In genomic region chr14:77886941-77887340, GRCm38 (mm10) we compare ENCODE assay signal across 13 mouse cellular contexts.
"Had no signal": no experiment of that assay in that cellular context is flagged by ENCODE, and none has a peak within 500 bp of the region (broad histone marks: within the 10 kb centered on the region; RNA-seq: fewer than 3 reads in every experiment).

No protein-coding gene starts in this region.

- DNase-seq: lung, adult 18-20 months; lung, postnatal 10 days; lung, postnatal 4 days; midbrain, embryonic 14.5 days; right cerebral cortex, postnatal 14 days; thymus, adult 18-20 months; thymus, postnatal 14 days; thymus, postnatal 36 days had no signal

- H3K4me3 ChIP-seq: megakaryocyte, embryonic 14.5 days; midbrain, embryonic 12.5 days; neural tube, embryonic 12.5 days had no signal

- H3K9ac ChIP-seq: liver, embryonic 14.5 days; lung, embryonic 14.5 days; midbrain, embryonic 12.5 days; neural tube, embryonic 12.5 days had no signal

- H3K4me2 ChIP-seq: lung, embryonic 14.5 days; midbrain, embryonic 12.5 days; neural tube, embryonic 12.5 days had no signal

- H3K4me1 ChIP-seq: midbrain, embryonic 12.5 days; neural tube, embryonic 12.5 days had no signal

- H3K9me3 ChIP-seq: midbrain, embryonic 12.5 days; neural tube, embryonic 12.5 days had no signal

- H3K27ac ChIP-seq: liver, embryonic 14.5 days; midbrain, embryonic 12.5 days; neural tube, embryonic 12.5 days had no signal

- H3K27me3 ChIP-seq: megakaryocyte, embryonic 14.5 days; midbrain, embryonic 12.5 days; neural tube, embryonic 12.5 days had no signal

- H3K36me3 ChIP-seq: midbrain, embryonic 12.5 days; neural tube, embryonic 12.5 days had no signal
